Mouse (Mus musculus): ENCODE results near the gene Coa7. TPM values are rescaled to one million over a fixed set of nuclear protein-coding genes. Genes with fewer than 3 reads are reported as not detected.

The Coa7 gene
- polyA plus RNA-seq, 1 experiment from 2014 or later, result 39.9 TPM

GRCm38 (mm10) chr4:108387106-108387505, 59.2 kb downstream of the Coa7 start:
- peak overlapping the region; percentile 50 for H3K4me3 ChIP-seq (replicated peaks)
- 0 out of 2 replicates have a peak, but pooled peaks have one; percentile 27 for ATAC-seq (ENCODE audit: insufficient number of reproducible peaks, low FRiP score, low TSS enrichment, low read depth)
- 32% methylated on average over 4 of the region's 4 CpGs for WGBS

GRCm38 (mm10) chr4:108387681-108388253, 59.8 kb downstream of the Coa7 start:
- Histone ChIP-seq H3K9me3 (replicated peaks) (no peaks in the 10 kb centered on the region), H3K4me2 (replicated peaks) (peak overlapping the region; percentile 74), H3K9ac (peak overlapping the region; percentile 28; the same call in 1 of the 2 replicates), H3K36me3 (no peaks in the 10 kb centered on the region), H3K27me3 (peaks cover 5% of the 10 kb centered on the region; the same call in 1 of the 2 replicates), H3K4me3 (replicated peaks) (peak overlapping the region; percentile 50), H3K4me1 (peaks cover 15% of the 10 kb centered on the region), H3K27ac (replicated peaks) (peak overlapping the region; percentile 78)
- peak; percentile 67; the same call in 1 of the 2 replicates for ATAC-seq (ENCODE audit: insufficient number of reproducible peaks, low FRiP score, low TSS enrichment, low read depth)
- 1% methylated on average over 18 of the region's 18 CpGs for WGBS

More at GRCm38 (mm10) chr4:108387106-108387505, 59.2 kb downstream of the Coa7 start:
- Histone ChIP-seq H3K4me1 (peaks cover 16% of the 10 kb centered on the region), H3K4me2 (replicated peaks) (peak overlapping the region; percentile 74), H3K36me3 (no peaks in the 10 kb centered on the region), H3K9ac (no peak overlapping the region), H3K27me3 (peaks cover 11% of the 10 kb centered on the region; the same call in 1 of the 2 replicates), H3K27ac (replicated peaks) (peak overlapping the region; percentile 78; the same call in 1 of the 2 replicates), H3K9me3 (replicated peaks) (no peaks in the 10 kb centered on the region)

DNA sequence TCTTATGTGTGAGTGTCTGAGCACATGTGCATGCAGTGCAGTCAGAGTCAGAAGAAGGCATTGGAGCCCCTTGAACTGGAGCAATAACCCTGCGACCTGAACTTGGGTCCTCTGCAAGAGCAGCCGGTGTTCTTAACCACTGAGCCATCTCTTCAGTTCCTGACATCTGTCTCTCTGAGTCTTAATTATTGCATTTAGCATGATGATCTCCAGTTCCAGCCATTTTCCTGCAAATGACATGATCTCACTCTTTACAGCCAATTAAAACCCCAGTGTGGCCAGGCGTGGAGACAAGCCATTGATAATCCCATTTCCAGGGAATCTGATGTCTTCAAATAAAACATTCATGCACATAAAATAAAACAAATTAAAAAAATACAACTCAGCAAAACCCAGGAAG, 60.8 kb downstream of the Coa7 start:
- WGBS, result 57% methylated on average over 3 of the region's 3 CpGs
- ATAC-seq (ENCODE audit: insufficient number of reproducible peaks, low FRiP score, low TSS enrichment, low read depth), result no peak
- peaks cover 5% of the 10 kb centered on the region for H3K4me1 ChIP-seq
- no peak overlapping the region for H3K27ac ChIP-seq (replicated peaks)
- H3K4me2 ChIP-seq (replicated peaks), result no peak overlapping the region
- no peaks in the 10 kb centered on the region for H3K36me3 ChIP-seq
- H3K9ac ChIP-seq, result no peak overlapping the region
- no peaks in the 10 kb centered on the region for H3K9me3 ChIP-seq (replicated peaks)
- no peaks in the 10 kb centered on the region; the same call in 1 of the 2 replicates for H3K27me3 ChIP-seq
- H3K4me3 ChIP-seq (replicated peaks), result no peak overlapping the region

- Histone ChIP-seq H3K9me3 (replicated peaks) (no peaks in the 10 kb centered on the region), H3K27ac (replicated peaks) (no peak overlapping the region), H3K9ac (no peak overlapping the region), H3K4me2 (replicated peaks) (no peak overlapping the region), H3K36me3 (no peaks in the 10 kb centered on the region), H3K4me1 (peaks cover 4% of the 10 kb centered on the region; the same call in 1 of the 2 replicates), H3K4me3 (replicated peaks) (no peak overlapping the region), H3K27me3 (no peaks in the 10 kb centered on the region)
- 71% methylated on average over 5 of the region's 5 CpGs for WGBS
- no peak for ATAC-seq (ENCODE audit: insufficient number of reproducible peaks, low FRiP score, low TSS enrichment, low read depth)
These were observed 63.2 kb downstream of the Coa7 start for GRCm38 (mm10) chr4:108391124-108391523.

Other genes with a start within 250 kb of the Coa7 start
- gene Podn, start 231.7 kb upstream of the Coa7 start, polyA plus RNA-seq (2015; fragmentation: Nextera tagmentation; extraction: Ambion mirVana), result 4.5 and 5.5 TPM in 2 replicates
- gene Scp2, start 183.1 kb upstream of the Coa7 start, polyA plus RNA-seq (2015; fragmentation: Nextera tagmentation; extraction: Ambion mirVana), result 222 and 224 TPM in 2 replicates
- gene Echdc2, start 162.7 kb upstream of the Coa7 start, polyA plus RNA-seq (2015; fragmentation: Nextera tagmentation; extraction: Ambion mirVana), result 41.5 and 46.9 TPM in 2 replicates
- gene Zyg11a, start 110.1 kb upstream of the Coa7 start, polyA plus RNA-seq (2015; fragmentation: Nextera tagmentation; extraction: Ambion mirVana), result 0.11 and 0.12 TPM in 2 replicates
- 10.7 and 11.5 TPM in 2 replicates for gene Zyg11b, start 27.0 kb upstream of the Coa7 start, polyA plus RNA-seq (2015; fragmentation: Nextera tagmentation; extraction: Ambion mirVana)
- 3.6 and 3.8 TPM in 2 replicates for gene Shisal2a, start 55.2 kb downstream of the Coa7 start, polyA plus RNA-seq (2015; fragmentation: Nextera tagmentation; extraction: Ambion mirVana)
- gene Gpx7, start 78.8 kb downstream of the Coa7 start, polyA plus RNA-seq (2015; fragmentation: Nextera tagmentation; extraction: Ambion mirVana), result 114 and 120 TPM in 2 replicates
- 62.4 and 72.9 TPM in 2 replicates for gene Tut4, start 131.3 kb downstream of the Coa7 start, polyA plus RNA-seq (2015; fragmentation: Nextera tagmentation; extraction: Ambion mirVana)